Mouse (Mus musculus): ENCODE measurements around the gene Tnxb. TPM values are rescaled to one million over a fixed set of nuclear protein-coding genes. Genes with fewer than 3 reads are reported as not detected.
"Not testable (repeated sequence)": the region's sequence is repeated elsewhere in the genome, so short reads cannot be mapped to it uniquely, and the experiment has no call there.

Tnxb gene
- polyA plus RNA-seq, 1 experiment from 2014 or later = 1.1 TPM

- H3K4me3 ChIP-seq (replicated peaks); H3K9ac ChIP-seq; H3K27me3 ChIP-seq (replicated peaks); H3K4me2 ChIP-seq (replicated peaks); H3K36me3 ChIP-seq; H3K27ac ChIP-seq; ATAC-seq; H3K4me1 ChIP-seq (replicated peaks); H3K9me3 ChIP-seq: not testable (repeated sequence)
- 84% methylated on average over 2 of the region's 2 CpGs for WGBS
Measured at GRCm38 (mm10) chr17:34706476-34706875, 36.1 kb downstream of the Tnxb start.

- Histone ChIP-seq H3K9me3 (no peaks in the 10 kb centered on the region), H3K4me1 (replicated peaks) (no peaks in the 10 kb centered on the region), H3K36me3 (no peaks in the 10 kb centered on the region), H3K4me3 (replicated peaks) (no peak overlapping the region), H3K9ac (no peak overlapping the region), H3K27ac (no peak overlapping the region), H3K4me2 (replicated peaks) (no peak overlapping the region), H3K27me3 (replicated peaks) (no peaks in the 10 kb centered on the region)
- ATAC-seq = peak; percentile 55; the same call in 1 of the 2 replicates
- WGBS = 45% methylated on average over 6 of the region's 6 CpGs
Measured at GRCm38 (mm10) chr17:34712951-34713350, 42.6 kb downstream of the Tnxb start.

GRCm38 (mm10) chr17:34714181-34714907 lies 44.0 kb downstream of the Tnxb start:
- H3K36me3 ChIP-seq; H3K4me2 ChIP-seq (replicated peaks); H3K9ac ChIP-seq; H3K27ac ChIP-seq; H3K27me3 ChIP-seq (replicated peaks); H3K9me3 ChIP-seq; H3K4me3 ChIP-seq (replicated peaks); ATAC-seq; H3K4me1 ChIP-seq (replicated peaks): not testable (repeated sequence)
- 69% methylated on average over 9 of the region's 9 CpGs for WGBS

- ATAC-seq; H3K9ac ChIP-seq; H3K36me3 ChIP-seq; H3K27me3 ChIP-seq (replicated peaks); H3K4me1 ChIP-seq (replicated peaks); H3K4me2 ChIP-seq (replicated peaks); H3K4me3 ChIP-seq (replicated peaks); H3K9me3 ChIP-seq; H3K27ac ChIP-seq: not testable (repeated sequence)
- WGBS = 78% methylated on average over 5 of the region's 5 CpGs
Measured at GRCm38 (mm10) chr17:34714908-34715445, 44.6 kb downstream of the Tnxb start.

GRCm38 (mm10) chr17:34715451-34715850 lies 45.1 kb downstream of the Tnxb start:
- H3K4me3 ChIP-seq (replicated peaks); ATAC-seq; H3K9ac ChIP-seq; H3K4me1 ChIP-seq (replicated peaks); H3K9me3 ChIP-seq; H3K27me3 ChIP-seq (replicated peaks); H3K4me2 ChIP-seq (replicated peaks); H3K27ac ChIP-seq; H3K36me3 ChIP-seq: not testable (repeated sequence)
- 85% methylated on average over 6 of the region's 7 CpGs for WGBS

GRCm38 (mm10) chr17:34716247-34716646 lies 45.9 kb downstream of the Tnxb start:
- no peak overlapping the region for H3K4me2 ChIP-seq (replicated peaks)
- H3K9ac ChIP-seq = no peak overlapping the region
- 89% methylated on average over 15 of the region's 15 CpGs for WGBS
- no peak for ATAC-seq
- H3K9me3 ChIP-seq = no peaks in the 10 kb centered on the region
- no peak overlapping the region for H3K4me3 ChIP-seq (replicated peaks)
- no peaks in the 10 kb centered on the region for H3K4me1 ChIP-seq (replicated peaks)
- H3K27me3 ChIP-seq (replicated peaks) = no peaks in the 10 kb centered on the region
- no peak overlapping the region for H3K27ac ChIP-seq
- H3K36me3 ChIP-seq = no peaks in the 10 kb centered on the region

GRCm38 (mm10) chr17:34717401-34717800 lies 47.1 kb downstream of the Tnxb start:
- Histone ChIP-seq H3K27me3 (replicated peaks) (no peaks in the 10 kb centered on the region), H3K4me3 (replicated peaks) (no peak overlapping the region), H3K9ac (no peak overlapping the region), H3K9me3 (no peaks in the 10 kb centered on the region), H3K4me1 (replicated peaks) (no peaks in the 10 kb centered on the region), H3K36me3 (no peaks in the 10 kb centered on the region), H3K4me2 (replicated peaks) (no peak overlapping the region), H3K27ac (no peak overlapping the region)
- WGBS = 78% methylated on average over 11 of the region's 11 CpGs
- ATAC-seq = no peak

GRCm38 (mm10) chr17:34719886-34720285 lies 49.6 kb downstream of the Tnxb start:
- H3K36me3 ChIP-seq; H3K27me3 ChIP-seq (replicated peaks); H3K4me3 ChIP-seq (replicated peaks); H3K27ac ChIP-seq; H3K4me2 ChIP-seq (replicated peaks); H3K9me3 ChIP-seq; H3K4me1 ChIP-seq (replicated peaks); H3K9ac ChIP-seq; ATAC-seq: not testable (repeated sequence)
- WGBS = 66% methylated on average over 8 of the region's 8 CpGs

- ATAC-seq; H3K4me2 ChIP-seq (replicated peaks); H3K4me3 ChIP-seq (replicated peaks); H3K27me3 ChIP-seq (replicated peaks); H3K36me3 ChIP-seq; H3K9me3 ChIP-seq; H3K9ac ChIP-seq; H3K4me1 ChIP-seq (replicated peaks); H3K27ac ChIP-seq: not testable (repeated sequence)
- 85% methylated on average over 3 of the region's 4 CpGs for whole genome bisulfite sequencing
Measured at GRCm38 (mm10) chr17:34722238-34722637, 51.9 kb downstream of the Tnxb start.

- H3K4me1 ChIP-seq (replicated peaks) = no peaks in the 10 kb centered on the region
- WGBS = 72% methylated on average over 4 of the region's 4 CpGs
Measured at GRCm38 (mm10) chr17:34723066-34723465, 52.7 kb downstream of the Tnxb start.

GRCm38 (mm10) chr17:34727887-34728286 lies 57.6 kb downstream of the Tnxb start:
- no peak for ATAC-seq
- Histone ChIP-seq H3K9ac (no peak overlapping the region), H3K27me3 (replicated peaks) (no peaks in the 10 kb centered on the region), H3K27ac (no peak overlapping the region), H3K9me3 (no peaks in the 10 kb centered on the region), H3K4me2 (replicated peaks) (no peak overlapping the region), H3K36me3 (no peaks in the 10 kb centered on the region), H3K4me3 (replicated peaks) (no peak overlapping the region), H3K4me1 (replicated peaks) (no peaks in the 10 kb centered on the region)
- 90% methylated on average over 2 of the region's 2 CpGs for WGBS

More at GRCm38 (mm10) chr17:34723066-34723465, 52.7 kb downstream of the Tnxb start:
- no peak overlapping the region for H3K9ac ChIP-seq
- no peaks in the 10 kb centered on the region for H3K36me3 ChIP-seq
- no peak overlapping the region for H3K27ac ChIP-seq
- H3K4me3 ChIP-seq (replicated peaks) = no peak overlapping the region
- no peaks in the 10 kb centered on the region for H3K9me3 ChIP-seq
- no peaks in the 10 kb centered on the region for H3K27me3 ChIP-seq (replicated peaks)
- H3K4me2 ChIP-seq (replicated peaks) = no peak overlapping the region
- ATAC-seq = no peak

- WGBS = 78% methylated on average over 11 of the region's 11 CpGs
- not testable (repeated sequence) for H3K36me3 ChIP-seq; H3K9ac ChIP-seq; H3K4me3 ChIP-seq (replicated peaks); H3K27ac ChIP-seq; H3K27me3 ChIP-seq (replicated peaks); H3K4me1 ChIP-seq (replicated peaks); H3K4me2 ChIP-seq (replicated peaks); H3K9me3 ChIP-seq; ATAC-seq
Measured at GRCm38 (mm10) chr17:34729155-34729554, 58.8 kb downstream of the Tnxb start.
